Mouse (Mus musculus) cerebellum, adult 8-10 months (tissue): ENCODE data around the gene Spen.
"Not testable (repeated sequence)": the region's sequence is repeated elsewhere in the genome, so short reads cannot be mapped to it uniquely, and the experiment has no call there.

Source experiments
- DNase-seq: peaks from one replicate; pipeline ENCODE4 v3.0.0; 2022

The Spen gene

DNA sequence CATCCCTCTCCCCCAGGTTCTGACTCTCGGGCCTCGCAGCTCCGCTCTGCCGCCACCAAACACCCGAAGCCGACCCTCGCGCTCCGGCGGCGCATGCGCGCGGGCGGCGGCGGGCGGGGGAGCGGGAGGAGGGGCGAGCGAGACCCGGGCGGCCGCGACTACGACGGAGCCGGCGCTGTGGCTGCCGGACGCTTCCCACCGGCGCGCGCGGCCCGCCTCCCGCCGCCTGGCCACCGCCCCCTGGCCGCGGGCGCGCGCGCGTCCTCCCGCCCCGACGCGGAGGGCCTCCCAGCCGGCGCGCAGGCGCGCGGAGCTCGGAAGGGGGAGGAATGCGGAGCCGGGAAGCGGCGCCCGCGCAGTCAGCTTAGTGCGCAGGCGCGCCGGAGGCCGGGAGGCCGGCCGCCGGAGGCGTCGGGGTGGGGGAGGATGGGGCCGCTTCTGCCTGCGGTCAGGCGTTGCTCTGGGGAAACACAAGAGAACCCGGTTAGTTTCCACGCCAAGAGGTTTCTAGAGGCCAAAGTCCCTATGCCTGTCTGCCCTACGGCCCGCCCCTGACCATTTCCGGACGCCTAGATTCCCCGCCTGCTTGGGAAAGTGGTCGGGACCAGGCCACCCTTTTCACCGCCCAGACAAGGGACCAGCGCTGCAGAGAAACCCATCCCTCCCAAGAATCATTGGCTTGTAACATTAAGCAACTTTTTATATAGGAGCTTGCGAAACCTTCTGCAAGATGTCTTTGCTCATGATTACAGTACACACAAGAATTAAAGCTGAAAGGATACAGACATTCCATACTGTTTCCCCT, at the start of gene Spen:
Gene Spen (minus strand): TSS at position 190 of the 805 bp plus-strand sequence.
- peak; percentile 92 for DNase-seq

DNA sequence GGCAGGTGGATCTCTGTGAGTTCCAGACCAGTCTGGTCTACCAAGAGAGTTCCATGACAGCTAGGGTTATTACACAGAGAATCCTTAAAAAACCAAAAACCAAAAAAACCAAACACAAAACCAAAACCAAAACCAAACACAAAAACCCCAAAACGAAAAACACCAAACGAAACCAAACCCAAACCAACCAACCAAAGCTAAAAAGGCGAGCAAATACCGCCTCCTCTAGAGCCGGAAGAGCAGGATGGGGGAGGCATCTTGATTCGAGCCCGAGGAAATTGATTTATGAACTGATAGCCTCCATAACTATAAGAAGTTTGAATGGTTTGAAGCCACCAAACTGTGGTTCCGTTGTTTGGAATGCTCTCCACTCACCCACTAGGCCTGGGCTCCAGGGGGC, 45.5 kb upstream of the Spen start:
- no peak for DNase-seq

DNA sequence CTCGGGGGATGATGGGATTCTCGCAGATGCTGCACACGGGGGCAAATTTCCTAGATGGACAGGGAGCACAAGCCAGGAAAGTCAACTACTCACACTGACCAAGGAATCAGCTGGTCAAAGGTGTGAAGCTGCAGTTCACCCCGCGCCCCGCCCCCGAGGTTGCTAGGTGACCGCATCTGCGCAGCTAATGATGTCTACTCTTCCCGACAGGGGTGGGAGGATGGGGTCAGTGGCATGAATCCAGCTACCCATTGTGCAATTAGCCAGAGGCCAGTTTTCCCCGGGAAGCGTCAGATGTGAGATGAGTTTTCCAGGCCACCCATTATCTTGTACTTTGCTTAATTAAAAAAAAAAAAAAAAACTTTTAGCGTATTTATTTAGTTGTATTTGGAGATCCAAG, 42.7 kb upstream of the Spen start:
- no peak for DNase-seq

DNA sequence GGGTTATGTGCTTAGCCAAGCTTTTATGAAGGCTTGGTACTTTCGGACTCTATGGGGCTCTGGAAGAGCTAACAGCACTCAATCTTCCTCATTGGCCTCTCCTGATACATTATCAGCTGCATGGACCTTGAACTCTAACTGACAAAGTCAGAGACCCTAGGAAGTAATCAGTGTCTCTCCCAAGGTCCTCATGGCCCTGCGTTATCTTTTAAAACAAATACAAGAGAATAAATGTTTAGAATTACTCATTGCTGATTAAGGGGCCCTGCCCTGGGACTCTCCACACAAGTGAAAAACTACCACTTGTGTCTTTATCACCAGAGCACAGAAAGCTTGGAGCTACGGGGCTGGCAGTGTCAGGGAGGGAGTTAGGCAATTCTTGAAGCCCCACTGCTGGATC, 40.4 kb upstream of the Spen start:
- DNase-seq: no peak

GRCm38 (mm10) chr4:141576877-141577276, 38.5 kb upstream of the Spen start:
- no peak for DNase-seq

- DNase-seq: no peak
These were observed 38.0 kb upstream of the Spen start for GRCm38 (mm10) chr4:141576404-141576803.

DNA sequence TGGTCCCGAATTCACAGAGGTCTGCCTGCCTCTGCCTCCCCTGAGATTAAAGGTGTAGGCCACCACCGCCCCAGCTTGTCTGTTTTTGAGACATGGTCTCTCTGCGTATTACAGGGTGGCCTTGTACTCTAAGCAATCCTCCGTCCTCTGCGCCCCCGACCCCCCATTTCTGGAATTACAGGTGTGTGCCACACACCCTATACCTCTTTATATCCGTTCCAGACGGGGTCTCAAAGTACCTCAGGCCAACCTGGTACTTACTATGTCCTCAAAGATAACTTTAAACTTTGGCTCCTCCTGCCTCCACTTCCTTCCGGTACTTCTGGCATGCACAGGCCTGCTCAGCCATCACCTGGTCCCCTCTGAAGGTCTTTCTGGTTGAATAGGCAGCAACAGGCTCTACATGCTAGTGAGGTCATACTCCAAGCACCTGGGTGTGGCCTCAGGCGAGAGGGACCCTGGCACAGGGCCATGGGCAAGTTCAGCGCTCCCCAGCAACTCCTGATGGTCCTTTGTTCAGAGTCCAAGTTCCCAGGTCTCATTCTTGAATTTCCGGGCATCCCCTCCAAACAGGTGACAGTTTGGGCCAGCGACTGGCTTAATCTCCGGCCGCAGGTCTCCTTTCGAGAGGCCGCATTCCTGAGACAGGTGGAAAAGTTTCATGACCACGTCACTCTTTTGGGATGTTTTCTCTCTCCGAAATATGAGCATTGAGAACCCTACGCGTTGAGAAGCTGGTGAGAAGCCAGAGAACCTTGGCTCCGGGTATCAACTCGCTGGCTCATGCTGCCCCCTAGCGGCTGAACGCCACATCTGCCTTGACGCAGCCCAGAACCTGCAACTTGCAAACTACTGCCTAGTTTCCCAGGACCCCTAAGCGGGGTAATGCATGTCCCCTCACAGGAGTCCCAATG, 36.6 kb upstream of the Spen start:
- peak; percentile 78 for DNase-seq

GRCm38 (mm10) chr4:141573359-141573966, 35.1 kb upstream of the Spen start:
- no peak for DNase-seq

GRCm38 (mm10) chr4:141572668-141573358, 34.4 kb upstream of the Spen start:
- DNase-seq: no peak

- no peak for DNase-seq
These were observed 33.5 kb upstream of the Spen start for GRCm38 (mm10) chr4:141571934-141572333.

- no peak for DNase-seq
These were observed 32.9 kb upstream of the Spen start for GRCm38 (mm10) chr4:141571337-141571739.

DNA sequence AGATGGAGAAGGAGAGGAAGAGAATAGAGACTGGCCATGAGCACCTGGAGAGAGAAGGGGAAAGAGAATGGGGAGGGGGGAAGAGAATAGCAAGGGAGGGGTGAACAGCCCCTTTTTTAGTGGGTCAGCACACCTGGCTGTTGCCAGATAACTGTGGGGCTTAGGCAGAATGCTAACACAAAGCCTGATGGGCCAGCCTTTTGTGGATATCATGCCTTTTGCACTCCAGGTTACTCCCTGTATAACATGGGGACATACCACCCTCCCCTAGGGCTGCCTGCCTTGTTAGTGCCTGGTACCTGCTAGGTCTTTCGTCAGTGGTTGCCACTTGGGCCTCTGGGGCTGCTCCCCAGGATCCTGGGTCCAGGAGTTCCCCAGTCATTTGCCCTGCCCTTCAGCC, 32.4 kb upstream of the Spen start:
- no peak for DNase-seq

DNA sequence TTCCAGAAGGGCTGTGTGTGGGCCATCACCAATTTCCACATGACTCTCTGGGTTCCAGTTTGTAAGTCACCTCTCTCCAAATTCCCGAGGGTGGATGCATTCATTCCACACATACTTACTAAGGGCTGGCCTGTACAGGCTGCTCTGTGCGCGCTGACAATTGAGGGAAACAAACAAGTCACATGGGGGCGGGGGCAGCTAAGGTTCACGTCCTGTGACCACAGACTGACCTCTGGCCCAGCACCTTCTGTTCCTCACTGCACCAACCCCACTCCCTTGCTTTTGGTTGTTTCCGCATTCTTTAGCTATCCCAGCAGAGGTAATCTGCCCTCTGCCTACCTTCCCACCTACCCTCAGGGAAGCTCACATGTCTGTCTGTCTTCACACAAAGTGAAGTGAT, 31.6 kb upstream of the Spen start:
- no peak for DNase-seq

DNA sequence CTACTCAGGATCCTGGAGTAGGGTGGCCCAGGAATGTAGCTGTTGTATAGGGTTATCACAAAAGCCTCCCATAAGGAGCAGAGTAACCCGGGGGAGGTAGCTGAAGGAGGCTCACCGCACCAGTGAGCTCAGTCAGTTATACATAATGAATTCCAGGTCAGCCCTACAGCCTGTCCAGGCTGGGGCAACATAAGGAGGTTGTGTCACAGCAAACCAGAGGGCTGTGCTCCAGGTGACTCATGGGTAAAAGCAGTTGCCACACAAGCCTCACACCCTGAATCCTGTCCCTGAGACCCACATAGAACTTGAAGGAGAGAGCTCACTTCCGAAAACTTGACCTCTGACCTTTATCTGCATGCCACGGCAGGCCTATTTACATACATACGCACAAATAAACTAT, 30.6 kb upstream of the Spen start:
- no peak for DNase-seq

- DNase-seq: not testable (repeated sequence)
These were observed 28.8 kb upstream of the Spen start for GRCm38 (mm10) chr4:141567174-141567573.

DNA sequence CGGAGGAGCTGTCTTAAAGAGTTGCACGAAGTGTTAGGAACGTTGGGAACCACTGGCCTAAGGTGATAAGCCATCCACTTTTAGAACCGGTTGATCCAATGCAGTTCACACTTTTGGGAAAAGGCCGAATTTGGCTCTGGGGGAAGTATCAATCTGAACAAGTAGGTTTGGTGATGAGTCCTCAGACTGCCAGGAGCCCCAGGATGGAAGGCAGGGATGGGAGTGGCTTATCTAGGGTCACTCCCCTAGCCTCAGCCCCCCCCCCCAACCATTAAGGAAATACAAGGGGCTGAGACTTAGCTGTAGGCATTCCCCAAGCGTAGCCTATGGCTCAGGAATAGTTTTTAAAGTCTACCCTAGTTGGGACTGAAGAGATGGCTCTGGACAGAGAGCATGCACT, 27.8 kb upstream of the Spen start:
- DNase-seq: no peak

- DNase-seq: no peak
These were observed 26.9 kb upstream of the Spen start for GRCm38 (mm10) chr4:141565325-141565724.

- no peak for DNase-seq
These were observed 26.3 kb upstream of the Spen start for GRCm38 (mm10) chr4:141564660-141565059.

GRCm38 (mm10) chr4:141564209-141564608, 25.8 kb upstream of the Spen start:
- no peak for DNase-seq

DNA sequence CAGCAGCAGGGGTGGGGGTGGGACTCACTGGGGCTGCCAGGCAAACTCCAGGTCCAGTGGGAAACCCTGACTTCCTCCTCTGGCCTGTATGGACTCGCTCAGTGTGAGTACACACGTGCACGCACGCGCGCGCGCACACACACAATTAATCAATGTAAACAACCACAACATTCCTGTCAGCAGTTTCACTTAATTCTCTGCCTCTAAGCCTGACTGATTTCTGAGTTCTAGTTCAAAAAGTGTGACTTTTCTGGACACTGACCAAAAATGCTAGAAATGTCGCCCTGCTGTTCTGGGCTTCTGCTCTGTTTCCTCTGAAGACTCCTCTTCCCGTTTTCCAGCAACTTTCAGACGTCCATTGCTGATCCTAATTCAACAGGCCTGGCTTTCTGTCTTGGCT, 23.9 kb upstream of the Spen start:
- no peak for DNase-seq

DNA sequence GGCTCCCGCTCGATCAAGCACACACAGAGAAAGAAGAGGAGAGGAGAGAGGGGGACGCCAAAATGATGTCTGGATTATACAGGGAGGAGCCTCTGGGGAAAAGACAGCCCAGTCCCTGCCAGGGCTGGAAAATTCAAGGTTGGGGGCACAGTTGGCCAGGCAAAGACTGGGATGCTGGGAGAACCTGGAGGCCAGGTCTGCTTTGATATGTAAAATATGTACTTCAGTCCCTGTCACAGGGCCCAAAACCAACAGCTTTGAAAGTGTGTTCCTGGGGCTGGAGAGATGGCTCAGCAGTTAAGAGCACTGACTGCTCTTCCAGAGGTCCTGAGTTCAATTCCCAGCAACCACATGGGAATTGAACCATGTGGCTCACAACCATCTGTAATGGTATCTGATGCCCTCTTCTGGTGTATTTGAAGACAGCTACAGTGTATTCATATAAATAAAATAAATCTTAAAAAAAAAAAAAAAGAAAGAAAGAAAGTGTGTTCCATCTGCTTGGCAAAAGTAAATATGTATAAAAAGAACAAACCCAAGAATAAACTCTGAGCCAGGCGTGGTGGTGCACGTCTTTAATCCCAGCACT, 23.0 kb upstream of the Spen start:
- DNase-seq: not testable (repeated sequence)

DNA sequence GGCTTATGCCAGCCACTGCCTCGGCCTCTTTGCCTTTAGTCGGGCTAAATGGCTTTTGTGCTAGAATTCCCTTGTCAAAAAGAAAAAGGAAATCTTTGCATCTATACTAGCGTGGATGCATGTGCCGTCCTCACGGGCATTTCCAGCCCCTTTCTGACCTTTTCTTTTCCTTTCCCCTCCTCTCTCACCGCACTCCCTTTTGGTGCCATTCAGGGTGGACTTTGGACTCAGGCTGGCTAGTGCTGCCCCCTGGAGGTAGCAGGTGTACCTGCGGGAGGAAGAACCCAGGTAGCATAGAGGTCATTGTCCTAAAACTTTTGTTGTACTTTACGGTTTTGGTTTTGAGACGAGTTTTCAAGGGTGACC, 21.5 kb upstream of the Spen start:
- DNase-seq: peak; percentile 87
